Comparison of ENCODE assay signal across 10 mouse cellular contexts in genomic region chr1:60778465-60779115, GRCm38 (mm10).
DNase-seq lines count a peak whose midpoint lies in the region; ATAC-seq and TF ChIP-seq lines count a peak whose summit lies in the region.
"Had no signal": no experiment of that assay in that cellular context is flagged by ENCODE, and none has a peak within 500 bp of the region (broad histone marks: within the 10 kb centered on the region; RNA-seq: fewer than 3 reads in every experiment).

No protein-coding gene starts in this region.

- H3K4me3 ChIP-seq in cerebellum, adult 2 months (replicated peaks; ENCODE audit: insufficient read depth, low read depth, low read length): no peak overlapping the region
- H3K4me3 ChIP-seq: liver, embryonic 15.5 days had no signal

- 44% methylated on average over 8 of the region's 8 CpGs for whole genome bisulfite sequencing in cerebellum, adult 2 months

- intact Hi-C loops in left cerebral cortex, postnatal 14 days (cut with DNase I): no loop called here

- DNase-seq in cerebellum, postnatal 10 days: peak; percentile 8 to 10
- no peak for DNase-seq in cerebellum, adult 2 months
- peak; percentile 18 to 60 for DNase-seq in urinary bladder, postnatal 4 days (ENCODE audit: low spot score in 2 of 2)
- DNase-seq in urinary bladder, adult 2 months (ENCODE audit: low spot score): no peak
- peak; percentile 13 to 26 for DNase-seq in kidney, postnatal 36 days
- no peak for DNase-seq in layer of hippocampus, postnatal 10 days (ENCODE audit: low spot score in 2 of 2)
- no peak for DNase-seq in left cerebral cortex, postnatal 14 days (ENCODE audit: low spot score in 2 of 2)
- DNase-seq: adrenal gland, adult 2 months had no signal

- H3K4me1 ChIP-seq in cerebellum, adult 2 months (ENCODE audit: control insufficient read depth, insufficient read depth, low read length): no peaks in the 10 kb centered on the region

- H3K27ac ChIP-seq in cerebellum, adult 2 months (ENCODE audit: insufficient read depth, low read length): no peak overlapping the region
- H3K27ac ChIP-seq: liver, embryonic 15.5 days had no signal

- ATAC-seq in frontal cortex, adult (ENCODE audit: low TSS enrichment): no peak

- no peak for TF ChIP-seq POLR2A in cerebellum, adult 2 months (IDR thresholded peaks at IDR 0.05; ENCODE audit: borderline replicate concordance, insufficient read depth, low read length)

- H3K27me3 ChIP-seq in cerebellum, adult 2 months (ENCODE audit: control insufficient read depth, insufficient read depth, low read length): no peaks in the 10 kb centered on the region
- H3K27me3 ChIP-seq: liver, embryonic 15.5 days had no signal

- TF ChIP-seq CTCF in cerebellum, adult 2 months (IDR thresholded peaks at IDR 0.05; ENCODE audit: borderline replicate concordance, insufficient read depth, low read depth, low read length): no peak

Comparison
In these comparisons a context has a peak if more than half of its experiments do, and no peak if none do; other contexts are left out.
1. DNase-seq: peak in cerebellum, postnatal 10 days (2 of 2), urinary bladder, postnatal 4 days (2 of 2) and kidney, postnatal 36 days (2 of 2); none in cerebellum, adult 2 months (0 of 2), urinary bladder, adult 2 months (single experiment), layer of hippocampus, postnatal 10 days (0 of 2) and left cerebral cortex, postnatal 14 days (0 of 2).